In the genomic region with DNA sequence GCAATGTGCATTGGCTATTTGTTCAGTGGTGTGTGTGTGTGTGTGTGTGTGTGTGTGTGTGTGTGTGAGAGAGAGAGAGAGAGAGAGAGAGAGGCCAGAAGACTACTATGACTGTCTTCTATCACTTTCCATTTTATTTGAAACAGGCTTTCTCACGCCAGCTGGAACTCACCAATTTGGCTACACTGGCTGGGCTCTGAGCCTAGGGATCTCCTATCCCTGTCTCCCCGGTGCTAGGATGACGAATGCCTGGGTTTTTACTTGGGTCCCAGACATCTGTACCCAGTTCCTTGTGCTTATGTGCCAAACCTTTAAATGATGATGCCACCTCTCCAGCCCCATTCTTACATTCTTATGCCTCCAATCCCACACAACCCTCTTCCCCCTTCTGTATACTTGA, we compare ENCODE assay signal across 13 mouse cellular contexts.
DNase-seq lines count a peak whose midpoint lies in the region; TF ChIP-seq lines count a peak whose summit lies in the region.
"Had no signal": no experiment of that assay in that cellular context is flagged by ENCODE, and none has a peak within 500 bp of the region (broad histone marks: within the 10 kb centered on the region; RNA-seq: fewer than 3 reads in every experiment).

No protein-coding gene starts in this region.

- no peak overlapping the region for H3K4me3 ChIP-seq in cerebellum, adult 2 months (replicated peaks; ENCODE audit: insufficient read depth, low read depth, low read length)
- no peak overlapping the region for H3K4me3 ChIP-seq in layer of hippocampus, adult 2 months
- H3K4me3 ChIP-seq: forebrain, embryonic 12.5 days; liver, embryonic 13.5 days; midbrain, embryonic 13.5 days; neural tube, embryonic 12.5 days had no signal

- H3K27ac ChIP-seq in cerebellum, adult 2 months (ENCODE audit: insufficient read depth, low read length), result no peak overlapping the region
- H3K27ac ChIP-seq in layer of hippocampus, adult 2 months, result no peak overlapping the region
- H3K27ac ChIP-seq: forebrain, embryonic 12.5 days; liver, embryonic 13.5 days; midbrain, embryonic 13.5 days; neural tube, embryonic 12.5 days had no signal

- H3K27me3 ChIP-seq in cerebellum, adult 2 months (ENCODE audit: control insufficient read depth, insufficient read depth, low read length), result no peaks in the 10 kb centered on the region
- H3K27me3 ChIP-seq: forebrain, embryonic 12.5 days; liver, embryonic 13.5 days; midbrain, embryonic 13.5 days; neural tube, embryonic 12.5 days had no signal

- peak; percentile 31 to 42 for DNase-seq in cerebellum, postnatal 14 days
- no peak for DNase-seq in cerebellum, adult 2 months
- DNase-seq in layer of hippocampus, adult 2 months (ENCODE audit: low spot score in 2 of 2), result peak; percentile 35 to 37
- DNase-seq in layer of hippocampus, adult 9-10 months (ENCODE audit: low spot score), result no peak
- DNase-seq in gastrocnemius, adult 18-20 months (ENCODE audit: low spot score), result peak; percentile 53
- peak; percentile 28 to 36 for DNase-seq in layer of hippocampus, postnatal 14 days (ENCODE audit: low spot score in 2 of 2)
- DNase-seq in adrenal gland, postnatal 36 days, result no peak
- DNase-seq in natural killer cell, adult 2 months (ENCODE audit: low spot score in 2 of 2), result no peak
- DNase-seq: kidney, adult 18-20 months; liver, embryonic 13.5 days had no signal

- H3K4me1 ChIP-seq in cerebellum, adult 2 months (ENCODE audit: control insufficient read depth, insufficient read depth, low read length), result no peaks in the 10 kb centered on the region
- H3K4me1 ChIP-seq: liver, embryonic 13.5 days; neural tube, embryonic 12.5 days had no signal

- TF ChIP-seq CTCF in cerebellum, adult 2 months (IDR thresholded peaks at IDR 0.05; ENCODE audit: borderline replicate concordance, insufficient read depth, low read depth, low read length), result no peak
- TF ChIP-seq CTCF in layer of hippocampus, adult 2 months (conservative IDR thresholded peaks at IDR 0.05), result no peak

- TF ChIP-seq POLR2A in cerebellum, adult 2 months (IDR thresholded peaks at IDR 0.05; ENCODE audit: borderline replicate concordance, insufficient read depth, low read length), result no peak

- WGBS in cerebellum, adult 2 months, result 12% methylated on average over 3 of the region's 3 CpGs

Comparison
In these comparisons a context has a peak if more than half of its experiments do, and no peak if none do; other contexts are left out.
1. DNase-seq: peak in cerebellum, postnatal 14 days (2 of 2), layer of hippocampus, adult 2 months (2 of 2), gastrocnemius, adult 18-20 months (single experiment) and layer of hippocampus, postnatal 14 days (2 of 2); none in cerebellum, adult 2 months (0 of 2), layer of hippocampus, adult 9-10 months (single experiment), adrenal gland, postnatal 36 days (0 of 2) and natural killer cell, adult 2 months (0 of 2).